Mouse (Mus musculus) kidney, embryonic 14.5 days (tissue): Measurements from ENCODE around the gene 4930556J24Rik. TPM values are rescaled to one million over a fixed set of nuclear protein-coding genes. Genes with fewer than 3 reads are reported as not detected.
A peak's percentile ranks its signal among the peaks of the same experiment; 100 is the strongest.
"Not testable (repeated sequence)": the region's sequence is repeated elsewhere in the genome, so short reads cannot be mapped to it uniquely, and the experiment has no call there.

Source experiments
- ATAC-seq: fragments of 200-750 bp; cut with Nextera tagmentation; 2 replicates; pipeline ENCODE4 v1.8.0; 2017; ENCODE audit warnings: moderate number of reproducible peaks, mild to moderate bottlenecking, moderate TSS enrichment, moderate library complexity; ENCODE audit not compliant: low FRiP score, low TSS enrichment
- H3K27ac ChIP-seq: fragments of 300-500 bp; sonication (generic); 2 replicates; pipeline ENCODE4 v1.5.1; 2014; ENCODE audit warnings: low read depth, mild to moderate bottlenecking, low read length, moderate library complexity, mixed read lengths
- H3K27me3 ChIP-seq: fragments of 300-500 bp; sonication (generic); 2 replicates; pipeline ENCODE4 v1.6.1; 2014; ENCODE audit warnings: mild to moderate bottlenecking, low read length; ENCODE audit not compliant: control insufficient read depth, insufficient read depth
- H3K36me3 ChIP-seq: fragments of 300-500 bp; sonication (generic); 2 replicates; pipeline ENCODE4 v1.6.1; 2014; ENCODE audit warnings: low read length, mixed read lengths; ENCODE audit not compliant: control insufficient read depth, insufficient read depth
- H3K4me1 ChIP-seq: fragments of 300-500 bp; sonication (generic); 2 replicates; pipeline ENCODE4 v1.6.1; 2014; ENCODE audit warnings: low read length, mixed read lengths; ENCODE audit not compliant: control insufficient read depth, insufficient read depth
- H3K4me2 ChIP-seq: fragments of 300-500 bp; sonication (generic); replicated peaks from 2 replicates; pipeline ENCODE4 v1.6.1; 2014; ENCODE audit warnings: low read depth, mild to moderate bottlenecking, low read length
- H3K4me3 ChIP-seq: fragments of 300-500 bp; sonication (generic); 2 replicates; pipeline ENCODE4 v1.5.1; 2014; ENCODE audit warnings: mild to moderate bottlenecking, low read length
- H3K9ac ChIP-seq: fragments of 300-500 bp; sonication (generic); 2 replicates; pipeline ENCODE4 v1.6.1; 2014; ENCODE audit warnings: low read depth, mild to moderate bottlenecking, low read length, moderate library complexity
- H3K9me3 ChIP-seq: fragments of 300-500 bp; sonication (generic); 2 replicates; pipeline ENCODE4 v1.6.1; 2016; ENCODE audit warnings: low read length; ENCODE audit not compliant: control insufficient read depth
- WGBS: fragments of 180-500 bp; shearing (Covaris S2); extraction: QIAGEN DNeasy Blood & Tissue Kit; methylation state at CpG from one replicate; pipeline ENCODE4 v1.1.7; 2014; 5-methylcytosine and 5-hydroxymethylcytosine counted together
- polyA plus RNA-seq: library from polyadenylated mRNA; unstranded; fragments of >200 nt; fragmentation: Nextera tagmentation; extraction: Ambion mirVana; gene quantifications from 2 replicates; pipeline ENCODE4 v1.2.1, GENCODE M21; 2014

Gene 4930556J24Rik
- polyA plus RNA-seq, 1 experiment from 2014 or later, result 0.49 TPM

- Histone ChIP-seq H3K9ac (peak within 1 kb of the TSS; percentile 80), H3K4me3 (peak within 1 kb of the TSS; percentile 79), H3K36me3 (peaks cover 17% of the 10 kb centered on the region; the same call in 1 of the 2 replicates), H3K27ac (peak within 1 kb of the TSS; percentile 39), H3K9me3 (no peaks in the 10 kb centered on the region), H3K4me2 (peak within 1 kb of the TSS; percentile 58), H3K4me1 (peaks cover 7% of the 10 kb centered on the region; the same call in 1 of the 2 replicates), H3K27me3 (no peaks in the 10 kb centered on the region)
- WGBS, result 2% methylated on average over 31 of the region's 31 CpGs
- peak; percentile 94 for ATAC-seq
Observed at GRCm38 (mm10) chr11:3963610-3964415, 12.8 kb downstream of the 4930556J24Rik start, which contains the start of gene Pes1. Pes1 (plus strand) TSS chr11:3963975.

- H3K36me3 ChIP-seq, result peaks cover 14% of the 10 kb centered on the region; the same call in 1 of the 2 replicates
- H3K9ac ChIP-seq, result peak overlapping the region; percentile 80; the same call in 1 of the 2 replicates
- H3K4me3 ChIP-seq, result peak overlapping the region; percentile 79
- WGBS, result 86% methylated on average over 10 of the region's 10 CpGs
- 0 out of 2 replicates have a peak, but pooled peaks have one; percentile 9 for ATAC-seq
- peaks cover 7% of the 10 kb centered on the region; the same call in 1 of the 2 replicates for H3K4me1 ChIP-seq
- H3K27me3 ChIP-seq, result no peaks in the 10 kb centered on the region
- H3K4me2 ChIP-seq, result peak overlapping the region; percentile 58
- peak overlapping the region; percentile 38; the same call in 1 of the 2 replicates for H3K27ac ChIP-seq
- H3K9me3 ChIP-seq, result no peaks in the 10 kb centered on the region
Observed at GRCm38 (mm10) chr11:3963155-3963554, 13.4 kb downstream of the 4930556J24Rik start.

GRCm38 (mm10) chr11:3961761-3962160 is 14.8 kb downstream of the 4930556J24Rik start:
- Histone ChIP-seq H3K36me3 (peaks cover 4% of the 10 kb centered on the region; the same call in 1 of the 2 replicates), H3K27me3 (no peaks in the 10 kb centered on the region), H3K9ac (no peak overlapping the region), H3K9me3 (no peaks in the 10 kb centered on the region), H3K27ac (no peak overlapping the region), H3K4me3 (no peak overlapping the region), H3K4me1 (peaks cover 7% of the 10 kb centered on the region; the same call in 1 of the 2 replicates), H3K4me2 (no peak overlapping the region)
- no peak for ATAC-seq
- WGBS, result 62% methylated on average over 3 of the region's 3 CpGs

GRCm38 (mm10) chr11:3960901-3961300 is 15.7 kb downstream of the 4930556J24Rik start:
- no peaks in the 10 kb centered on the region for H3K9me3 ChIP-seq
- H3K27ac ChIP-seq, result no peak overlapping the region
- ATAC-seq, result no peak
- no peaks in the 10 kb centered on the region for H3K27me3 ChIP-seq
- 60% methylated on average over 2 of the region's 2 CpGs for WGBS
- H3K4me2 ChIP-seq, result no peak overlapping the region
- peaks cover 7% of the 10 kb centered on the region; the same call in 1 of the 2 replicates for H3K4me1 ChIP-seq
- no peaks in the 10 kb centered on the region for H3K36me3 ChIP-seq
- no peak overlapping the region for H3K4me3 ChIP-seq
- H3K9ac ChIP-seq, result no peak overlapping the region

GRCm38 (mm10) chr11:3955371-3955770 is 21.2 kb downstream of the 4930556J24Rik start:
- H3K4me2 ChIP-seq, H3K9ac ChIP-seq, ATAC-seq, H3K9me3 ChIP-seq, H3K27me3 ChIP-seq, H3K4me1 ChIP-seq, H3K4me3 ChIP-seq, H3K27ac ChIP-seq, H3K36me3 ChIP-seq: not testable (repeated sequence)
- WGBS, result 85% methylated on average over 4 of the region's 4 CpGs

GRCm38 (mm10) chr11:3954876-3955275 is 21.7 kb downstream of the 4930556J24Rik start:
- 87% methylated on average over 5 of the region's 5 CpGs for WGBS
- ATAC-seq, H3K9me3 ChIP-seq: not testable (repeated sequence)

GRCm38 (mm10) chr11:3946386-3946785 is 30.2 kb downstream of the 4930556J24Rik start:
- Histone ChIP-seq H3K9ac (no peak overlapping the region), H3K4me3 (no peak overlapping the region), H3K4me1 (no peaks in the 10 kb centered on the region), H3K36me3 (no peaks in the 10 kb centered on the region), H3K27me3 (no peaks in the 10 kb centered on the region), H3K9me3 (no peaks in the 10 kb centered on the region), H3K27ac (no peak overlapping the region), H3K4me2 (no peak overlapping the region)
- ATAC-seq, result no peak
- 23% methylated on average over 1 of the region's 1 CpGs for WGBS

More at GRCm38 (mm10) chr11:3954876-3955275, 21.7 kb downstream of the 4930556J24Rik start:
- H3K4me1 ChIP-seq, H3K4me3 ChIP-seq, H3K27ac ChIP-seq, H3K27me3 ChIP-seq, H3K4me2 ChIP-seq, H3K36me3 ChIP-seq, H3K9ac ChIP-seq: not testable (repeated sequence)

GRCm38 (mm10) chr11:3941371-3941770 is 35.2 kb downstream of the 4930556J24Rik start:
- H3K36me3 ChIP-seq, result no peaks in the 10 kb centered on the region
- no peaks in the 10 kb centered on the region for H3K4me1 ChIP-seq
- no peak overlapping the region for H3K4me2 ChIP-seq
- no peaks in the 10 kb centered on the region for H3K27me3 ChIP-seq
- WGBS, result 88% methylated on average over 7 of the region's 7 CpGs
- no peak for ATAC-seq
- no peak overlapping the region for H3K9ac ChIP-seq
- H3K9me3 ChIP-seq, result no peaks in the 10 kb centered on the region
- no peak overlapping the region for H3K4me3 ChIP-seq
- H3K27ac ChIP-seq, result no peak overlapping the region

GRCm38 (mm10) chr11:3937321-3937874 is 39.2 kb downstream of the 4930556J24Rik start:
- no peak for ATAC-seq
- WGBS, result 74% methylated on average over 13 of the region's 13 CpGs

More at GRCm38 (mm10) chr11:3937321-3937874, 39.2 kb downstream of the 4930556J24Rik start:
- Histone ChIP-seq H3K9me3 (no peaks in the 10 kb centered on the region), H3K27me3 (no peaks in the 10 kb centered on the region), H3K4me3 (no peak overlapping the region), H3K4me1 (no peaks in the 10 kb centered on the region), H3K9ac (no peak overlapping the region), H3K4me2 (no peak overlapping the region), H3K27ac (no peak overlapping the region), H3K36me3 (no peaks in the 10 kb centered on the region)
